Mouse (Mus musculus) testis, postnatal 14 days (tissue): ENCODE results near the gene Tnip1.
"Not testable (repeated sequence)": the region's sequence is repeated elsewhere in the genome, so short reads cannot be mapped to it uniquely, and the experiment has no call there.

Source experiments
- DNase-seq: peaks from one replicate; pipeline ENCODE4 v3.0.0; 2021; ENCODE audit warnings: low spot score

Tnip1 gene

GRCm38 (mm10) chr11:54909273-54909672 is 53.4 kb downstream of the Tnip1 start:
- DNase-seq: no peak

- no peak for DNase-seq
Measured at GRCm38 (mm10) chr11:54907259-54907658, 55.5 kb downstream of the Tnip1 start.

DNA sequence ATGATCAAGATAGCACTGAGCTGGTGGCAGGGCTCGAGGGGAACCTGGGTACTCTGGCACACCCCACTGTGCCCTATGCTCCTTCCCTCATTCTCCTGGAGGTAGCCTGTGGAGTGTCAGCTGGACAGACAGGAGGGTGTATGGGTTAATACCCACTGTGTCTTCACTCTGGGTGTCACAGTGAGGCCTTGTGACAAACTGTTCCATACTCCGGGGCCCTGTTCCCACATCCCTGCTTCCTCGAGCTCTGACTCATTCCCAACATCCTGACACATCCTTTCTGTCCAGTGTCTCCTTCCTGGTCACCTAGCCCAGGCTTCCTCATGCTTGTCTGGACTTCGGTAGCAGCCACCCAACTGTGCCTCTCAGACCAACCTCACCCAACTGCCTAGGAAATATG is 56.3 kb downstream of the Tnip1 start:
- no peak for DNase-seq

DNA sequence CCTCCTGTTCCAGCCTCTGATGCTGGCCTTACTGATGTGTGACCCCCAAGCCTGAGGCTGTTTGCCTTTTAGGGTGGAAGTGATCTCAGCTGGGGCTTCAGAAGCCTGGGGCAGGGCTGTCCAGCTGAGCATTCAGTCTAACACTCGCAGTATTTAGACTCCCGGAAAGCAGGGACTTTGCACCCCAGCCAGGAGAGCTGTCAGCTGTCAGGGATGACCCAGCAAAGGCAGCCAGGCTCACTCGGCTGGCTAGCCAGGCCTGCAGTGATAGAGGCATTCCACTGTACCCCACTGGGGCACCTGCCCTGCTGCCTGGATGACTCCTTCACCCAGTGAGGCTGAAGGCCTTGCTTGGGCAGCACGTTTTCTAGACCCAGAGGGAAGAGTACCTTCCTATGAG is 56.8 kb downstream of the Tnip1 start:
- no peak for DNase-seq

DNA sequence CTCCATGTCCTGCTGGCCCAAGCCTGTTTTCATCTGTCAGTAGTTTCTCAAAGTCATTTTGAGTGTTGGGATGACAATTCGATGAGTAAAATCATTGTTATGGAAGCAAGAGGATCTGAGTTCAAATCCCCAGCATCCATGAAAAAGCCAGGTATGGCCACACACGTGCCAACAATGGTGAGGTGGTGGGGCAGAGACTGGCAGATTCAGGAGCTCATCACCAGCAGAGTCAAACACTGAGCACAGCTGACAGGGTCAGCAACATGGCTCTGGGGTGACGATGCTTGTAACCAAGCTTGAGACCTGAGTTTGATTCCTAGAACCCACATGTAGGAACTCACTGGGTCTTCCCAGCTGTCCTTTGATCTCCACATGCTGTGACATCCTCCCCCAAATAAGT is 57.6 kb downstream of the Tnip1 start:
- DNase-seq: no peak

GRCm38 (mm10) chr11:54903940-54904706 is 58.6 kb downstream of the Tnip1 start:
- DNase-seq: no peak

GRCm38 (mm10) chr11:54903339-54903738 is 59.4 kb downstream of the Tnip1 start:
- no peak for DNase-seq

DNA sequence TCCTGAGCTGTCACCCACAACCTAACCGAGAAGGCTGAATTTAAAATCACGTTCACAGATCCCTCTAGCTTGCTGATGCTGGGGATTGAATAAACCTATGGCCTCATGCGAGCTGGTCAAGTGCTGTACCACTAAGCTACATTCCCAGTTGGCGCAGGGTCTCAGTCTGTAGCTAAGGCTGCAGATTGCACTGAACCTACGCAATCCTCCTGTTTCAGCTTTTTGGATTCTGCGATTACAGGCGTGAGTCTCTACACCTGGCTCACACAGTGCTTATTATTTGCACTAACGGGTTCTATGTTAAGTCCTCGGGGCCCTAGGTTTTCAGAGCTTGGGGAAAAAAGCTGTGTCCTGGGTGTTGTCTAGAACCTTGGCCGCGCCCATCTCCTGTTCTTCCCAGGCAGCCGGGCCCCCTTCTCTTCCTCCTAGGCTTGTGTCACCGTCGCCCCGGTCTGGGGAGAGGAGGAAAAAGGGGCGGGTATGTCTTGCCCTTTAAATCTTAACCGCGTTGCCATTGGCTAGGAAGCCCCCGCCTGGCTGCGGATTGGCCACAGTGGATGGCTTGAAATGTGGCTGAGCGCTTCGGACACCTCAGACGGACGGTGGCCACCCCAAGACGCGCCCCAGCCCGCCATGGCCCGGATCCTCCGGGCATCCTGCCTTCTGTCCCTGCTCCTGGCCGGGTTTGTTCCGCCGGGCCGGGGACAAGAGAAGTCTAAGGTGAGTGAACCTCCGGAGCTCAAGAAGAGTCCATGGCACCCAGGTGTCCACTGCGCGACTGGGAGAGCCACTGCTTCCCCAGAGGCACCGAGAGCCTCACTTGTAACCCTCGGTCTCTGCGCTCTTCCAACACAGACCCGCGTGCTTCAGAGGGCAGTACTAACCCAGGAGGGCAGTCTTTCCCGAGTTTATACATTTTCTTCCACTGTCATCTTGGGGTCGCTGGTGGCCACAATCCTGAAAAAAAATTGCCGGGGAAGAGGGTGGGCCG is 60.1 kb downstream of the Tnip1 start, which contains the start of gene Gpx3:
Gene Gpx3 (plus strand): TSS at position 121 of the 991 bp plus-strand sequence.
- no peak for DNase-seq

- DNase-seq: no peak
Measured at GRCm38 (mm10) chr11:54899657-54900056, 63.1 kb downstream of the Tnip1 start.

DNA sequence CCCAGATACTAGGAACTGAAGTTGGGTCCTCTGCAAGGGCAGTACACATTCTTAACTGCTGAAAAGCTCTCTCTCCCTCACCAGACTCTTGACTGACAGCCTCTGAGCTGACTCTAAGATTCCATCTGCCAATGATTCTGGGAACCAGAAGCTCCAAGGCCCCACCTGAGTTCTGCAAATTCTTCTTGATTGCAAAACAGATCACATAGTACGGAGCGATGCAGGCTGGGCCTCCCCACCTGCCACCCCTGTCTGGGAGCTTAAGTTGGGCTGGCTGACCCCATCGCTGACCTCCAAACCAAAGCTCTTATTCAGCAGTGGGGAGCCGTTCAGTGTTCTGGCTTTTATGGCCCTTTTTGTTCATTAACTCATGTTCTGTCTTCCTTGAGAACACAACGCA is 65.2 kb downstream of the Tnip1 start:
- no peak for DNase-seq

- not testable (repeated sequence) for DNase-seq
Measured at GRCm38 (mm10) chr11:54896646-54897045, 66.1 kb downstream of the Tnip1 start.

- DNase-seq: no peak
Measured at GRCm38 (mm10) chr11:54894589-54894988, 68.1 kb downstream of the Tnip1 start.

DNA sequence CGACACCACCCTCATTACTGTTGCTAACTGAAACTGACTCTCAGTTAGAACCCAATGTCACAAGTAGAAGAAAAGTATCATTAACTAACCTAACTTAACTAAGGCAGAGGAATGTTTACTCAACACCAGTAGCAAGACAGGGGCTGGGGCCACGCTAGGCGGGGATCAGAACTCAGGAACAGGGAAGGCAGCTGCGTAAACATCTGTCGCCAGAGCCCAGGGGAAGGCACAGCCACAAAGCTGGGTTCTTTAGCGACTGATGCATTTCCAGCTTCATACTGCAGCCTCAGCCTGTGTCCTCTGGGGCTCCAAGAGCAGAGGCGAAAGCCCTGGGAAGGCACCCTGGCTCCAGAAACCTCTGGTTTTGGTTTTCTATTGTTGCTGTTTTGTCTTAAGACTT is 70.6 kb downstream of the Tnip1 start:
- DNase-seq: no peak

- no peak for DNase-seq
Measured at GRCm38 (mm10) chr11:54891341-54891740, 71.4 kb downstream of the Tnip1 start.

DNA sequence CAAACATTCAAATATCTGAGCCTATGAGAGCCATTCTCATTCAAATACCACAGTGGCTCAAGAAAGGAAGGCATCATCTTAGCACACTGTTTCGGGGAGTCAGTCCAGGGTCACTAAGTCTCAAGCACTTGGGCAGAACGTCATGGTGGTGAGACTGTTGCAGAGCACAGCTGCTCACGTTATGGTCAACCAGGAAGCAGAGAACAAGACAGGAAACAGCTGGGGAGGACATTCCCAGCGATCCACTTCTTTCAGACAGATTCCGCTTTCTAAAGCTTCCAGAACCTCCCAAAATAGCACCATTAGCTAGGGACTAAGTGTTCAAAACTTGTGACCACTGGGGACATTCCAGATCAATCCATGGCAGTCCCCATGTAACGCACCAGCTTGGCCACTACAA is 74.8 kb downstream of the Tnip1 start:
- no peak for DNase-seq

- DNase-seq: no peak
Measured at GRCm38 (mm10) chr11:54885406-54885805, 77.3 kb downstream of the Tnip1 start.

DNA sequence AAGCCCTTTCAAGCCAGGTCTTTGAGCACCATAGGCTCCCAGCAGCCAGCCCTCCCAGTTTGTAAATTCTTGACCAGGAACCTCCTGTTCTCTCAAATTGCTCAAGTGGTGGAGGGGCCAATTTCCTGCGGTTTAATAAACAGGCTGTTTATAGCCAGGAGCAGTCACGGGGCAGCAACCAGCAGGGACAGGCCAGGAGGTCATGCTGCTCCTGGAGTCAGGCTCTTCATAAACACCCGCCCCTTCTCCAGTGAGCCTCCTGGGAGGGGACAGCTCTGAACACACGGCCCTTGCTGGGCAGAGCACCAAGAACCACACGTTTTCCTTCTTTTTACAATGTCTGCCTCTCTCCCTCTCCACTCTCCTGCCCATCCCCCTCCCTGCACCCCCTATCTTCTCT is 77.8 kb downstream of the Tnip1 start:
- peak; percentile 77 for DNase-seq

DNA sequence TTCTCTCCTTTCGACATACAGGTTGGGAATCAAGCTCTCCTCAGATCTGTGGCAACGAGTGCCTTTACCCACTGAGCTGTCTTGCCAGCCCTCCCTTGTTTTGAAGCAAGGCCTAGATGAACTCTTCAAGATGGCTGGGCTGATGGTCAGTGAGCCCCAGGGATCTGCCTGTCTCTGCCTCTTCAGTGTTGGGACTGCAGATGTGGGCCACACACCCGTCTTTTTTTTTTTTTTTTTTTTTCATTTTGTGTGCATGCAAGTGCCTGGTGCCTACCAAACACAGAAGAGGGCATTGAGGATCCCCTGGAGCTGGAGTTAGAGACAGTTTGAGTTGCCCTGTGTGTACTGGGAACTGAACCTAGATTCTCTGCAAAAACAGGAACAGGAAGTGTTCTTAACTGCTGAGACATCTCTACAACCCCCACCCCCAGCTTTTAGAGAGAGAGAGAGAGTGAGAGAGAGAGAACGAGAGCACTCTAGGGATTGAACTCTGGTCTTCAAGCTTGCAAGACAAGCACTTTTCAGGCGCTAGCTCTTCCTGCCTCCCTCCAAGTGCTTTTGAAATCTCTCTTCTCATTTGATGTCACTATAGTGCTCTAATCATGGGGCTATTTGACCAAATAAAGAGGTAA is 78.4 kb downstream of the Tnip1 start:
- DNase-seq: no peak

- DNase-seq: no peak
Measured at GRCm38 (mm10) chr11:54882671-54883070, 80.0 kb downstream of the Tnip1 start.

DNA sequence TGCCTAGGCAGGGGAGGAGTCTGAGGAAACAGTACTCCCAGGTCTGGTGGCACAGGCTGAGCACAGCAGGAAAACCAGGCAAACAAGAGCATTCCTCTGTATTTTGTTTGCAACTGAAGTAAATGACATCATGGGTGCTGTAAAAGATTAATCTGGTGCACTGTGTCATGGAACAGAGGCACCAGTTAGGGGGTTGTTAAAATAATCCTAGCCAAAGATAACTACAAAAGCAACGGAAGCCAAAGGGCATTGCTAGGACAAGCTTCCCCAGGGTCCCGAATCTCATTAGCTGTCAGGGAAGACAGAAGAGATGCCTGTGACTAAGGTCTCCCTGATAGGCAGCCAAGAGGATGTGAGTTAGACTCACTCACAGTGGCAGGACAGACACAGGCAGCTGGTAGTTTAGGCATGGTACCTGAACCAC is 81.7 kb downstream of the Tnip1 start:
- no peak for DNase-seq

GRCm38 (mm10) chr11:54879922-54880321 is 82.8 kb downstream of the Tnip1 start:
- no peak for DNase-seq

GRCm38 (mm10) chr11:54879434-54879833 is 83.3 kb downstream of the Tnip1 start:
- no peak for DNase-seq
